Mouse (Mus musculus) liver, embryonic 14.5 days (tissue): Measurements from ENCODE around the gene Pcnx4. TPM values are rescaled to one million over a fixed set of nuclear protein-coding genes. Genes with fewer than 3 reads are reported as not detected.

Source experiments
- ATAC-seq: fragments of 200-750 bp; cut with Nextera tagmentation; 2 replicates; pipeline ENCODE4 v1.8.0; 2017; ENCODE audit warnings: moderate number of reproducible peaks, mild to moderate bottlenecking, moderate library complexity; ENCODE audit not compliant: insufficient read depth
- DNase-seq, 3 experiments: peaks; one replicate each; pipeline ENCODE4 v3.0.0-alpha.2; 2012 to 2013; ENCODE audit warnings: low read depth in 3 of 3, low spot score in 3 of 3
- H3K27ac ChIP-seq: fragments of 300-500 bp; sonication (generic); 2 replicates; pipeline ENCODE4 v1.5.1; 2014; ENCODE audit warnings: moderate library complexity, mild to moderate bottlenecking, control low read depth, inconsistent platforms
- H3K27me3 ChIP-seq: fragments of 300-500 bp; sonication (generic); 2 replicates; pipeline ENCODE4 v1.6.1; 2014; ENCODE audit warnings: mild to moderate bottlenecking, low read length, moderate library complexity; ENCODE audit not compliant: control insufficient read depth, insufficient read depth
- H3K36me3 ChIP-seq: fragments of 300-500 bp; sonication (generic); replicated peaks from 2 replicates; pipeline ENCODE4 v1.6.1; 2014; ENCODE audit warnings: low read depth; ENCODE audit not compliant: control insufficient read depth, insufficient read depth
- H3K4me1 ChIP-seq, 2 experiments: fragments of 200-500 bp in 1 of 2; fragments of 300-500 bp in 1 of 2; sonication (generic) in 1 of 2; replicated peaks; 2 replicates each; pipeline ENCODE4 v1.6.1; 2012 to 2014; ENCODE audit warnings: antibody characterized with exemption in 1 of 2, inconsistent platforms in 1 of 2, low read length in 1 of 2; ENCODE audit not compliant: control insufficient read depth in 2 of 2, insufficient read depth in 2 of 2
- H3K4me2 ChIP-seq: fragments of 300-500 bp; sonication (generic); 2 replicates; pipeline ENCODE4 v1.6.1; 2014; ENCODE audit warnings: low read depth, mild to moderate bottlenecking, control low read depth, moderate library complexity
- H3K4me3 ChIP-seq, 2 experiments: fragments of 200-500 bp in 1 of 2; fragments of 300-500 bp in 1 of 2; sonication (generic) in 1 of 2; 2 replicates each; pipeline ENCODE4 v1.5.1; 2012 to 2014; ENCODE audit warnings: low read depth in 2 of 2, low read length in 2 of 2, mild to moderate bottlenecking in 2 of 2, control low read depth in 1 of 2, inconsistent platforms in 1 of 2, moderate library complexity in 1 of 2; ENCODE audit not compliant: insufficient read depth in 1 of 2
- H3K9ac ChIP-seq: fragments of 300-500 bp; sonication (generic); replicated peaks from 2 replicates; pipeline ENCODE4 v1.6.1; 2014; ENCODE audit warnings: mild to moderate bottlenecking, control low read depth, moderate library complexity
- H3K9me3 ChIP-seq: fragments of 300-500 bp; sonication (generic); 2 replicates; pipeline ENCODE4 v1.6.1; 2016; ENCODE audit warnings: low read length, mixed read lengths; ENCODE audit not compliant: control insufficient read depth
- CTCF ChIP-seq: IDR thresholded peaks from 2 replicates; pipeline ENCODE4 v1.5.1; 2016; ENCODE audit warnings: antibody characterized with exemption, low read depth, control low read depth
- EP300 ChIP-seq: IDR thresholded peaks from 2 replicates; pipeline ENCODE4 v1.6.1; 2016; ENCODE audit warnings: antibody characterized with exemption, low read depth
- WGBS: fragments of 180-500 bp; shearing (Covaris S2); extraction: QIAGEN DNeasy Blood & Tissue Kit; methylation state at CpG from one replicate; pipeline ENCODE4 v1.1.7; 2014; ENCODE audit not compliant: insufficient replicate concordance; 5-methylcytosine and 5-hydroxymethylcytosine counted together
- polyA plus RNA-seq, 2 experiments: library from polyadenylated mRNA; depleted of rRNA in 1 of 2; stranded (reverse) in 1 of 2; unstranded in 1 of 2; fragments of >200 nt; fragmentation: Nextera tagmentation in 1 of 2; extraction: Ambion mirVana in 1 of 2; gene quantifications; 2 replicates each; pipeline versions ENCODE4 v1.2.1 to v1.2.3; 2012 to 2014

Gene Pcnx4
- polyA plus RNA-seq (2012; rRNA removed) (1.6 TPM in 2 replicates), polyA plus RNA-seq (2014; fragmentation: Nextera tagmentation; extraction: Ambion mirVana) (2.1 and 2.6 TPM in 2 replicates)

DNA sequence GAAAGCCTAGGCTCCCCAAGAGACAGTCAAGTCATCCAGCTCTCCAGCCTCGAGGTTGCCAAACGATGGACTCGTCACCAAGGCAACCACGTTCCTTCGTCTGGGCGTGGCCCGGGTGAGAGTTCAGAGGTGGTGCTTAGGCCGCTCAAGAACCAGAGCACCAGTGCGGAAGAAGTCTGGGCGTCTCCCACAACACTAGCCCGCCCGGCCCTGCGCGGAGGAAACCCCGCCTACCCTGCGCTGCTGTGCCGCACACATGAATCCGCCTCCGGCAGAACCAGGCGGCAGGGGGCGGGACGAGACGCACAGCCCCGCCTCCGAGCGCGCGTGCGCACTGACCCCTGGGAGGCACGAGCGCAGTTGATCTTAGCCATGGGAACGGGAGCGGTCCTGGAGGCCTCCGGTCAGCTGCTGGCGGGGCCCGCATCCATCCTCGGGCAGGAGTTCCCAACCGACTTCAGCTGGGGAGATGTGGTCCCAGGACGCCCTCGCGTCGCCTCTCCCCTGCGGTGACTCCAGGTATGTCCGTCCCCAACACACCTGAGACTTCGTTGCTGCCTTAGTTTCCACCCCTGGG lies at the start of gene Pcnx4:
Gene Pcnx4 (plus strand): TSS at position 363 of the 577 bp plus-strand sequence.
- Histone ChIP-seq H3K9me3 (no peaks in the 10 kb centered on the region), H3K9ac (peak within 1 kb of the TSS; percentile 69), H3K4me3 (peak within 1 kb of the TSS; percentile 72 to 76), H3K27ac (no peak within 1 kb of the TSS), H3K4me2 (peak within 1 kb of the TSS; percentile 83), H3K27me3 (no peaks in the 10 kb centered on the region), H3K4me1 (peaks cover 5% of the 10 kb centered on the region in 2 experiments), H3K36me3 (no peaks in the 10 kb centered on the region)
- DNase-seq (peak; percentile 90 to 96 (median 93)), ATAC-seq (peak; percentile 100)
- TF ChIP-seq CTCF (peak; percentile 51), EP300 (no peak)
- WGBS, result under 1% methylated on average over 45 of the region's 45 CpGs

DNA sequence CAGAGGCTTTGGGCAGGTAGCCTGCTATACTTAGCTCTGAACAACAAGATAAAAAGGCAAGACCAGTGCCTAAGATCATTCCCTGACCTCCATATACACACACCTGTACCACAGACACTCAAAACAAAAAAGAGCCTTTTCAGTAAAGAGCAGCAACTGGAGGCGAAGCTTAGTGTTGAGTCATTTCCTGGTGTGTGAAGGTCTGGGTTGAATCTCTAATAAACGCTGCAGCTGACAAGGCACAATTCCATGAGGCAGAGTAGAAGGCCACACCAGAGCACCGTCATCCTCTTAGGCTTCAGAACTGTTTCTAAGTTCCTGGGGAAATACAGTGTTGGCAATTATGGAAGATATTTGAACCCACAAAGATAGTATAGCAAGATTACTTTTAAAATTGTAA lies 48.7 kb upstream of the Pcnx4 start:
- WGBS, result 21% methylated on average over 3 of the region's 3 CpGs
- Histone ChIP-seq H3K4me2 (no peak overlapping the region), H3K9ac (no peak overlapping the region), H3K4me1 (peaks cover 0 to 8% of the 10 kb centered on the region in 2 experiments; a peak in 2 of 4 replicates), H3K27ac (no peak overlapping the region), H3K36me3 (no peaks in the 10 kb centered on the region), H3K4me3 (no peak overlapping the region), H3K27me3 (no peaks in the 10 kb centered on the region), H3K9me3 (no peaks in the 10 kb centered on the region)
- DNase-seq (no peak), ATAC-seq (no peak)
- TF ChIP-seq EP300 (no peak), CTCF (no peak)

DNA sequence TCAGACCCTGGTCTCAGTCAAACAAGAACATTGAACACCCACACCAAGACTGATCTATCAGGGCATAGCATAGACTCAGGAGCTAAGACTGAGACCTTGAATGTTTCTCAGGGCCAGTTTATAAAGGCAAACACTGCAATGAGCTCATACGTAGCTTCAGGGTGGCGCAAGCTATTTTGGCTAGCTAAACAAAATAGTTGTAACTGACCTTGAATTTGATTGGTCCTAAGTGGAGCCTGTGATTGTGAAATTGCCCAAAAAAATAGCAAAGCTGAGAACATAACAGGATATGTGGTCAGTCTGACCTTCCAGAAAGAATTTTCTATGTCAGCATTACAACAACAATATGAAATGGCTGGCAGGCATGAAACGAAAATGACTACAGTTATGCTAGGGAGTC lies 46.2 kb upstream of the Pcnx4 start:
- 56% methylated on average over 3 of the region's 3 CpGs for WGBS
- DNase-seq (peak in 2 of 3 experiments; percentile 6 to 24), ATAC-seq (no peak)
- H3K27me3 ChIP-seq, result no peaks in the 10 kb centered on the region
- no peaks in the 10 kb centered on the region for H3K9me3 ChIP-seq
- H3K27ac ChIP-seq, result no peak overlapping the region; the same call in 1 of the 2 replicates
- no peak overlapping the region for H3K4me3 ChIP-seq
- no peak overlapping the region for H3K4me2 ChIP-seq
- TF ChIP-seq CTCF (no peak), EP300 (no peak)
- H3K36me3 ChIP-seq, result no peaks in the 10 kb centered on the region
- H3K9ac ChIP-seq, result no peak overlapping the region
- H3K4me1 ChIP-seq, result peaks cover 0 to 8% of the 10 kb centered on the region in 2 experiments; a peak in 1 of 4 replicates

DNA sequence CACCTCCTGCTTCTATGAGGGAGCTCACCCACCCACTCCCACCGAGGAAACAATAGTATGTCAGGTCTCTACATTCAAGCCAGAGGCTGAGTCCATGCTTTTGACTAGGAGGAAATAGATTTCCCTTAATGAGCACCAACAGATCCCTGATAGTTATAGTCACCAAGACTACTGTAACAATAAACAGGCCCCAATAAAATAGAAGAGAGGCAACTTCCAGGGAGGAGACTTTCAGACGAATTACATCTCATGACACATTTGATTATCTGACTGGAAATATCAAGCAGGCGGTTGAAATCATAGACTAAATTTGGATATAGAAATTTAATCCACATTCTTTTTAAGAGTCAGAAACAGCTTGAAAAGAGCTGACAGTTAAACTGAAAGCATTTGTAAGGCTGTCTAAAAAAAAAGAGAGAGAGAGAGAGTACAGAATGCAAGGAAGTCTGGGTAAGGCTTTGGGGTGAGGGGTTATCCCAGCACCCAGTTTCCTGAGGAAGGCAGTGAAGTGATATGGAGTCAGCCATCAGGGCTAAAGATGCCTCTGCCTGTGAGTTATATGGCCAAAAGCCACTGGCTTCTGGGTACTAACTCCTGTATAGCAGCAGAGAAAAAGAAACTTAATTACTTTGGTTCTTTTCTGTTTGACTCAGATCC lies 45.0 kb upstream of the Pcnx4 start:
- H3K36me3 ChIP-seq, result no peaks in the 10 kb centered on the region
- no peak overlapping the region for H3K9ac ChIP-seq
- no peak overlapping the region for H3K4me2 ChIP-seq
- H3K27ac ChIP-seq, result no peak overlapping the region
- WGBS, result 33% methylated on average over 3 of the region's 3 CpGs
- H3K4me3 ChIP-seq, result no peak overlapping the region
- no peak for ATAC-seq
- H3K27me3 ChIP-seq, result no peaks in the 10 kb centered on the region
- DNase-seq, result no peak
- TF ChIP-seq CTCF (no peak), EP300 (no peak)
- no peaks in the 10 kb centered on the region for H3K9me3 ChIP-seq
- H3K4me1 ChIP-seq, result peaks cover 0 to 6% of the 10 kb centered on the region in 2 experiments; a peak in 1 of 4 replicates

DNA sequence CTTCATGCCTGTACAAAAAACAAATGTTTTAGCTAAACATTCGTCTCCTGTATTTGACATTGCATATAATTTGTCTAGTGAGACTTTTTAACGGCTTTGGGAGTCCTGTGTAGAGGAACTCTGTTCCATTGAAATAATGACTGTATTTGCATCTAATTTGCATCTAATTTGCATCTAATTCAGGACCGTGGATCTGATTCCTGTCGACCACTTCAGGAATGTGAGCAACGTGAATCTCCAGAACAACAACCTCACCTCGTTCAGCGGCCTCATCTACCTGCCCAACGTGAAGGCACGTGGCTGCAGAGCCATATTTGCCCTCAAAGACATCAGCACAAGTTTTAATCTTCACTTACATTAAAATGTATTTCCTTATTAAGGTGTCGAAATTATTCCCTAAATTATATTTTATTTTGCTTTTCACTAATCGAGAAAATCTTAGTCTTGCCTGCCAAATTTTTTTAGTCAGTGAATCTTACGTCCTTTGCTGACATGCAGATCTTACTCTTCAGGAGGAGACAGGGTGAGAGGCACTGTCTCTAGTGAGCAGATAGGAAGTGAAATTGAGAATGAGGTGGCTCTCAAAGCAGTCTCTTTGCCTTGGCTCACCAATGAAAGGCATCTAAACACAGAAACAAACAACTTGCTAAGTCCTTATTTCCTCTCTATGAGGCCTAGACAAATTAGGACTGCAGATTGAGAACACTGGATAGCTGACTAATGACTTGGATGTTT lies 39.1 kb upstream of the Pcnx4 start:
- Histone ChIP-seq H3K9me3 (no peaks in the 10 kb centered on the region), H3K9ac (no peak overlapping the region), H3K27ac (no peak overlapping the region), H3K36me3 (no peaks in the 10 kb centered on the region), H3K27me3 (no peaks in the 10 kb centered on the region), H3K4me2 (no peak overlapping the region), H3K4me3 (no peak overlapping the region), H3K4me1 (no peaks in the 10 kb centered on the region)
- WGBS, result 58% methylated on average over 12 of the region's 12 CpGs
- ATAC-seq, result no peak
- TF ChIP-seq EP300 (no peak), CTCF (no peak)
- DNase-seq, result no peak
